Mouse (Mus musculus) embryonic fibroblast, embryonic 13.5 days (primary cell): ENCODE results near the gene Slitrk2.

Experiments used
- CTCF ChIP-seq: IDR thresholded peaks from 2 replicates; pipeline ENCODE4 v1.5.1; 2011; ENCODE audit warnings: mild to moderate bottlenecking, control low read depth, low read length, moderate library complexity, borderline replicate concordance; ENCODE audit not compliant: insufficient read depth
- POLR2A ChIP-seq: IDR thresholded peaks from 2 replicates; pipeline ENCODE4 v1.6.1; 2011; ENCODE audit warnings: low read depth, mild to moderate bottlenecking, control low read depth, low read length, moderate library complexity

DNA sequence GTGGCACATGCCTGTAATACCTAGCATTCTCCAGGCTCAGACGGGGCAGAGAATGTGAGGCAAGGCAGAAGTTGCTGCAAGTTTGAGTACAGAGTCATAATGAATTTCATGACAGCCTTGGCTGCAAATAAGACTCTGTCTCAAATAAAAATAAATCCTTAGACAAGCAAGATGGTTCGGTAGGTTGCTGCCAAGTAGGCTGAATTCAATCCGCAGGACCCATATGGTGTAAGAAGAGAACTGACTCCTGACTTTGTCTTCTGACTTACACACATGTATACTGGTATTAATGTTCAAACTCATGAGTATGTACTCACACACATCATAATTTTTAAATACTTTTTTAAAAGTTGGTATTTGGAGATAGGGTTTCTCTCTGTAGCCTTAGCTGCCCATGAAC is 43.6 kb upstream of the Slitrk2 start:
- TF ChIP-seq POLR2A = no peak
- no peak for TF ChIP-seq CTCF
